Mouse (Mus musculus) lung, postnatal 0 days (tissue): ENCODE measurements around the gene Zfp568. TPM values are rescaled to one million over a fixed set of nuclear protein-coding genes. Genes with fewer than 3 reads are reported as not detected.

Experiments used
- ATAC-seq: fragments of 200-750 bp; cut with Nextera tagmentation; 2 replicates; pipeline ENCODE4 v1.8.0; 2017; ENCODE audit warnings: moderate library complexity
- DNase-seq: peaks from one replicate; pipeline ENCODE4 v3.0.0-alpha.2; 2016; ENCODE audit warnings: low spot score
- H3K27ac ChIP-seq: fragments of 300-500 bp; sonication (generic); 2 replicates; pipeline ENCODE4 v1.5.1; 2014; ENCODE audit warnings: antibody characterized with exemption, mild to moderate bottlenecking, low read length, mixed read lengths
- H3K27me3 ChIP-seq: fragments of 300-500 bp; sonication (generic); replicated peaks from 2 replicates; pipeline ENCODE4 v1.6.1; 2014; ENCODE audit warnings: low read length, mixed read lengths; ENCODE audit not compliant: insufficient read depth
- H3K36me3 ChIP-seq: fragments of 300-500 bp; sonication (generic); 2 replicates; pipeline ENCODE4 v1.6.1; 2014; ENCODE audit warnings: low read length, mixed read lengths; ENCODE audit not compliant: insufficient read depth
- H3K4me1 ChIP-seq: fragments of 300-500 bp; sonication (generic); 2 replicates; pipeline ENCODE4 v1.6.1; 2014; ENCODE audit warnings: antibody characterized with exemption, low read depth, low read length, mixed read lengths; ENCODE audit not compliant: insufficient read depth
- H3K4me2 ChIP-seq: fragments of 300-500 bp; sonication (generic); replicated peaks from 2 replicates; pipeline ENCODE4 v1.6.1; 2014; ENCODE audit warnings: low read depth, mild to moderate bottlenecking, low read length, moderate library complexity, mixed read lengths
- H3K4me3 ChIP-seq: fragments of 300-500 bp; sonication (generic); 2 replicates; pipeline ENCODE4 v1.5.1; 2014; ENCODE audit warnings: low read depth, low read length
- H3K9ac ChIP-seq: fragments of 300-500 bp; sonication (generic); replicated peaks from 2 replicates; pipeline ENCODE4 v1.6.1; 2014; ENCODE audit warnings: low read depth, mild to moderate bottlenecking
- H3K9me3 ChIP-seq: fragments of 300-500 bp; sonication (generic); 2 replicates; pipeline ENCODE4 v1.6.1; 2016; ENCODE audit warnings: low read length, mixed read lengths
- CTCF ChIP-seq: IDR thresholded peaks from 2 replicates; pipeline ENCODE4 v1.5.1; 2016; ENCODE audit warnings: antibody characterized with exemption, mild to moderate bottlenecking
- EP300 ChIP-seq: IDR thresholded peaks from 2 replicates; pipeline ENCODE4 v1.6.1; 2016; ENCODE audit warnings: antibody characterized with exemption, mild to moderate bottlenecking, control low read depth
- WGBS: fragments of 180-500 bp; shearing (Covaris S2); extraction: QIAGEN DNeasy Blood & Tissue Kit; methylation state at CpG from one replicate; pipeline ENCODE4 v1.1.7; 2014; 5-methylcytosine and 5-hydroxymethylcytosine counted together
- polyA plus RNA-seq: library from polyadenylated mRNA; unstranded; fragments of >200 nt; fragmentation: Nextera tagmentation; extraction: Ambion mirVana; gene quantifications from 2 replicates; pipeline ENCODE4 v1.2.1, GENCODE M21; 2015

Zfp568 gene
- polyA plus RNA-seq, 1 experiment from 2014 or later: 4.1 TPM

GRCm38 (mm10) chr7:30053591-30053990 lies 69.8 kb downstream of the Zfp568 start:
- H3K27ac ChIP-seq: no peak overlapping the region
- ATAC-seq: no peak

GRCm38 (mm10) chr7:30060341-30060740 lies 76.6 kb downstream of the Zfp568 start:
- no peaks in the 10 kb centered on the region for H3K27me3 ChIP-seq
- no peak for TF ChIP-seq CTCF
- TF ChIP-seq EP300: no peak
- no peak overlapping the region for H3K9ac ChIP-seq
- DNase-seq: no peak
- peaks cover 12% of the 10 kb centered on the region for H3K36me3 ChIP-seq
- no peaks in the 10 kb centered on the region for H3K9me3 ChIP-seq
- no peak for ATAC-seq
- H3K4me2 ChIP-seq: no peak overlapping the region
- H3K27ac ChIP-seq: no peak overlapping the region
- H3K4me3 ChIP-seq: no peak overlapping the region
- WGBS: 84% methylated on average over 6 of the region's 6 CpGs
- H3K4me1 ChIP-seq: no peaks in the 10 kb centered on the region

More at GRCm38 (mm10) chr7:30053591-30053990, 69.8 kb downstream of the Zfp568 start:
- WGBS: 5% methylated on average over 3 of the region's 3 CpGs
- H3K4me1 ChIP-seq: no peaks in the 10 kb centered on the region
- no peak overlapping the region for H3K4me2 ChIP-seq
- no peak overlapping the region for H3K4me3 ChIP-seq
- H3K27me3 ChIP-seq: no peaks in the 10 kb centered on the region
- DNase-seq: no peak
- no peak for TF ChIP-seq CTCF
- no peak for TF ChIP-seq EP300
- peaks cover 6% of the 10 kb centered on the region; the same call in 1 of the 2 replicates for H3K36me3 ChIP-seq
- no peaks in the 10 kb centered on the region for H3K9me3 ChIP-seq
- no peak overlapping the region for H3K9ac ChIP-seq

DNA sequence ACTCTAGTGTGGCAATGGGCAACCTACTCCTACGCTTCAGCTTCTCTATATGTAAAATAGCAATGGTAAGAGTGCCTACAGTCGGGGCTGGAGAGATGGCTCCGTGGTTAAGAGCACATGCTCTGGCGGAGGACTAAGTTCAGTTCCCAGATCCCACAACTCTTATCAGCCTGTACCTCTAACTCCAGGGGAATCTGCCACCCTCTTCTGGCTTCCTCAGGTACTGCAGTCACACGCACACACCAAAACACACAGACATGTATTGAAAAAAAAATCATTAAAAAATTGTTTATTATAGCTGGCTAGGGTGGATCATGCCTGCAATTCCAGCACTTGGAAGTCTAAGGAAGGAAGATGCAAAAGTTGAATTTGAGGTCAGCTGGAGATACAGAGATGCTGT lies 78.7 kb downstream of the Zfp568 start:
- Histone ChIP-seq H3K9ac (no peak overlapping the region), H3K27ac (no peak overlapping the region), H3K27me3 (no peaks in the 10 kb centered on the region), H3K4me1 (no peaks in the 10 kb centered on the region), H3K9me3 (no peaks in the 10 kb centered on the region), H3K36me3 (peaks cover 6% of the 10 kb centered on the region; the same call in 1 of the 2 replicates), H3K4me2 (no peak overlapping the region), H3K4me3 (no peak overlapping the region)
- ATAC-seq: no peak
- TF ChIP-seq EP300 (no peak), CTCF (peak; percentile 49)
- whole genome bisulfite sequencing: 93% methylated on average over 5 of the region's 5 CpGs
- no peak for DNase-seq

GRCm38 (mm10) chr7:30064622-30065021 lies 80.9 kb downstream of the Zfp568 start:
- no peak overlapping the region for H3K4me3 ChIP-seq
- no peaks in the 10 kb centered on the region for H3K4me1 ChIP-seq
- DNase-seq: no peak
- H3K27me3 ChIP-seq: no peaks in the 10 kb centered on the region
- 73% methylated on average over 5 of the region's 5 CpGs for WGBS
- no peaks in the 10 kb centered on the region for H3K9me3 ChIP-seq
- H3K27ac ChIP-seq: no peak overlapping the region
- peaks cover 6% of the 10 kb centered on the region; the same call in 1 of the 2 replicates for H3K36me3 ChIP-seq
- ATAC-seq: no peak
- no peak overlapping the region for H3K4me2 ChIP-seq
- TF ChIP-seq EP300 (no peak), CTCF (peak; percentile 23; the same call in 1 of the 2 replicates)
- H3K9ac ChIP-seq: no peak overlapping the region

DNA sequence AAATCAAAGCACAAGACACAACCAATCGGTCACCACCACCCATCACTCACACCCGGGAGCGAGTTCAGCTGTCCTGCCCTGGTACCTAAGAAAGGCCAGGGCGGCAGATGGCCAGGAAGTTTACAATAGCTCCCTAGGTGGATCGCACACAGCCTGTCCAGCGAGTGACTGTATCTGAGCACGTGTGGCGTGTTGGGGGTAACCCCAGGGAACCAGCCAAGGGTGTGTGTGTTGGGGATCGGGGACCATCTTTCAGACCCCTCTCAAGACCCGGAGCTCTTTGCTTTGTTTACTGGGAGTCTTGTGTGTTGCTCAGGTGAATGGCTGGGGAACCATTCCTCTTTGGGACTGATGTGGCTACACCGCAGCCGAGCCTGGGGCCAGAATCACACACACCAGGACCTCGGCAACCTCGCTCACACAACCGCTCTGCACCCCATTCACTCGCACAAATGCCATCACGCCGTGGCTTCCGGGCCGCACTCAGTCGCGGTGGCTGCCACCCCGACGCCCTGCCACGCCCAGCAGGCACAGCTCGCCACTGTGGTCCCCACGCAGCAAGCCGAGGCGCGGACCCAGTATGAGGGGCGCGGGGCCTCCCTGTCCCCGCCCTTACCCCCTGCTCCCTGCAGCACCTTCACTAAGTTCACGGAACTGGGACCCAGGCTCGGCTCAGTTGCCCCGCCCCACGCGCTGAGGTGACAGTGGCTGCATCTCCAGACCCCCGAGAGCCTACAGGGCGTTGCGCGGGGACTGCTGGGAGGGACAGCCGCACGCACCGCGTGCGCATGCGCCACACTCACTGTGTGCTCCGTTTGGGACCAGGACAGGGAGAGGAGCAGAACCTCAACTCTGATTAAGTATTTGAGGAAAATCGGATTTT lies 88.6 kb downstream of the Zfp568 start, which contains the start of gene Zfp82:
Gene Zfp82 (minus strand): TSS at position 755 of the 883 bp plus-strand sequence.
- no peak within 1 kb of the TSS for H3K27ac ChIP-seq
- TF ChIP-seq CTCF (no peak), EP300 (no peak)
- H3K9ac ChIP-seq: peak within 1 kb of the TSS; percentile 44
- H3K27me3 ChIP-seq: no peaks in the 10 kb centered on the region
- no peaks in the 10 kb centered on the region for H3K9me3 ChIP-seq
- under 1% methylated on average over 45 of the region's 50 CpGs for WGBS
- no peaks in the 10 kb centered on the region for H3K36me3 ChIP-seq
- H3K4me1 ChIP-seq: no peaks in the 10 kb centered on the region
- DNase-seq: peak; percentile 87
- H3K4me2 ChIP-seq: peak within 1 kb of the TSS; percentile 96
- ATAC-seq: peak; percentile 90
- peak within 1 kb of the TSS; percentile 68 for H3K4me3 ChIP-seq

Other genes with a start within 250 kb of the Zfp568 start
- gene Zfp84, start 215.4 kb upstream of the Zfp568 start, polyA plus RNA-seq: 6.9 and 7.9 TPM in 2 replicates
- gene Zfp30, start 200.0 kb upstream of the Zfp568 start, polyA plus RNA-seq: 4.0 and 5.0 TPM in 2 replicates
- gene Zfp790, start 167.8 kb upstream of the Zfp568 start, polyA plus RNA-seq: 8.4 and 9.1 TPM in 2 replicates
- gene Zfp940, start 130.3 kb upstream of the Zfp568 start, polyA plus RNA-seq: 1.3 and 1.9 TPM in 2 replicates
- 3.3 and 4.0 TPM in 2 replicates for gene Zfp420, start 124.0 kb upstream of the Zfp568 start, polyA plus RNA-seq
- gene Zfp27, start 77.4 kb upstream of the Zfp568 start, polyA plus RNA-seq: 4.2 and 5.0 TPM in 2 replicates
- gene Zfp383, start 75.7 kb upstream of the Zfp568 start, polyA plus RNA-seq: 3.4 and 3.7 TPM in 2 replicates
- 5.1 and 6.7 TPM in 2 replicates for gene Zfp74, start 29.9 kb upstream of the Zfp568 start, polyA plus RNA-seq
- gene Zfp14, start 67.4 kb downstream of the Zfp568 start, polyA plus RNA-seq: 2.3 and 2.4 TPM in 2 replicates
- 3.8 and 4.0 TPM in 2 replicates for gene Zfp82, start 88.9 kb downstream of the Zfp568 start, polyA plus RNA-seq
- gene Gm26920, start 106.5 kb downstream of the Zfp568 start, polyA plus RNA-seq: 0.07 TPM in 1 of 2 replicates, not detected in the other
- 4.8 and 5.2 TPM in 2 replicates for gene Zfp566, start 106.6 kb downstream of the Zfp568 start, polyA plus RNA-seq
- 58.4 and 61.0 TPM in 2 replicates for gene Zfp260, start 110.8 kb downstream of the Zfp568 start, polyA plus RNA-seq
- gene Zfp382, start 138.0 kb downstream of the Zfp568 start, polyA plus RNA-seq: 3.5 and 3.7 TPM in 2 replicates
- 6.0 and 6.9 TPM in 2 replicates for gene Zfp146, start 185.8 kb downstream of the Zfp568 start, polyA plus RNA-seq
- 18.7 and 18.8 TPM in 2 replicates for gene Cox7a1, start 200.2 kb downstream of the Zfp568 start, polyA plus RNA-seq
- gene Capns1, start 214.9 kb downstream of the Zfp568 start, polyA plus RNA-seq: 118 and 120 TPM in 2 replicates
- gene Polr2i, start 248.0 kb downstream of the Zfp568 start, polyA plus RNA-seq: 122 and 144 TPM in 2 replicates
- 142 and 143 TPM in 2 replicates for gene Tbcb, start 248.3 kb downstream of the Zfp568 start, polyA plus RNA-seq